Mouse (Mus musculus): Measurements from ENCODE around the gene Hrasls5.

GRCm38 (mm10) chr19:7613151-7613550 is 810 bp downstream of the Hrasls5 start:
- TF ChIP-seq CTCF (IDR thresholded peaks at IDR 0.05; ENCODE audit: control insufficient read depth, insufficient read depth, insufficient read length) (no peak), MAX (IDR thresholded peaks at IDR 0.05) (no peak), MYOG (IDR thresholded peaks at IDR 0.05; ENCODE audit: control insufficient read depth, extremely low read depth, insufficient read length) (no peak), MYOD1 (IDR thresholded peaks at IDR 0.05; ENCODE audit: control insufficient read depth, insufficient read length, low read depth) (no peak), CEBPB (IDR thresholded peaks at IDR 0.05; ENCODE audit: low read depth) (no peak)

Data from C2C12 (cell line).